Mouse (Mus musculus): ENCODE results near the gene Tspan5.

- TF ChIP-seq MAX (IDR thresholded peaks at IDR 0.05; ENCODE audit: low read length), result no peak
- TF ChIP-seq CTCF (IDR thresholded peaks at IDR 0.05 in 2 of 3, conservative IDR thresholded peaks at IDR 0.05 in 1 of 3; ENCODE audit: control insufficient read depth in 1 of 3, insufficient read depth in 1 of 3, low read depth in 2 of 3, low read length in 3 of 3, poor library complexity in 1 of 3, severe bottlenecking in 1 of 3), result no peak
- TF ChIP-seq NRF1 (IDR thresholded peaks at IDR 0.05; ENCODE audit: insufficient read depth, low read depth, low read length, poor library complexity, severe bottlenecking), result no peak
- no peak for TF ChIP-seq GABPA (IDR thresholded peaks at IDR 0.05; ENCODE audit: low read depth, low read length)
- no peak for TF ChIP-seq POLR2A (IDR thresholded peaks at IDR 0.05; ENCODE audit: control insufficient read depth in 1 of 2, insufficient read depth in 1 of 2, low read depth in 1 of 2, low read length in 2 of 2, poor library complexity in 1 of 2)
- TF ChIP-seq SIN3A (IDR thresholded peaks at IDR 0.05; ENCODE audit: low read length), result no peak
- TF ChIP-seq USF1 (IDR thresholded peaks at IDR 0.05; ENCODE audit: low read depth, low read length), result no peak
- TF ChIP-seq TAL1 (IDR thresholded peaks at IDR 0.05; ENCODE audit: low read length), result no peak
- no peak for TF ChIP-seq ZKSCAN1 (IDR thresholded peaks at IDR 0.05; ENCODE audit: low read depth, low read length)
- TF ChIP-seq POLR2AphosphoS2 (IDR thresholded peaks at IDR 0.05; ENCODE audit: low read length), result no peak
- TF ChIP-seq ZMIZ1 (IDR thresholded peaks at IDR 0.05; ENCODE audit: low read depth, low read length), result no peak
- TF ChIP-seq POLR2AphosphoS5 (IDR thresholded peaks at IDR 0.05; ENCODE audit: borderline replicate concordance, low read depth, low read length), result no peak
Observed at GRCm38 (mm10) chr3:138703399-138703798, 38.6 kb upstream of the Tspan5 start.

Data from MEL (cell line).